Mouse (Mus musculus): ENCODE results near the gene Il15. TPM values are rescaled to one million over a fixed set of nuclear protein-coding genes. Genes with fewer than 3 reads are reported as not detected.

Gene Il15
- total RNA-seq, 2 experiments from 2014 or later = 0.51 to 1.9 TPM

GRCm38 (mm10) chr8:82388356-82388902 lies 14.6 kb downstream of the Il15 start:
- H3K27ac ChIP-seq = no peak overlapping the region
- no peak overlapping the region for H3K4me3 ChIP-seq
- no peak for DNase-seq (ENCODE audit: low spot score in 2 of 2)
- TF ChIP-seq CTCF (conservative IDR thresholded peaks at IDR 0.05) = no peak

- no peak for TF ChIP-seq CTCF (conservative IDR thresholded peaks at IDR 0.05)
- H3K4me3 ChIP-seq = no peak overlapping the region
- no peak for DNase-seq (ENCODE audit: low spot score in 2 of 2)
- no peak overlapping the region for H3K27ac ChIP-seq
These were observed 15.4 kb downstream of the Il15 start for GRCm38 (mm10) chr8:82387614-82388013.

DNA sequence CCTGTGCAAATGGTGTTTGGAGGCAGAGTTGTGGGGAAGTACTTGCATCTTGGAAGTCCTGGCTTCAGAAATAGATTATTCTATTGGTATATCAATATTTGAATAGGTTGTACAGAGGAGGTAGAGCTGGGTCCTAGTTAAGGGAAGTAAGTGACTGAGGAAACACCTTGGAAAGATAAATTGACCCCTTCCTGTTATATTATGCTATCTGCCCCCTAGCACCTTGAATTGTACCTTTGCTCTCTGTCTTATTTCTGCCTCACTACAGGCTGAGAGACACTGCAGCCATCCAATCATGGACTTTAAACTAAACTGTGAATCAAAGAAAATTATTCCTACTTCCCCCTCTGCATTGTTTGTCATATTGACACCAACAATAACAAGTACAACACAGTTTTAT lies 17.2 kb downstream of the Il15 start:
- Histone ChIP-seq H3K4me3 (no peak overlapping the region), H3K27ac (no peak overlapping the region)
- no peak for DNase-seq (ENCODE audit: low spot score in 2 of 2)
- TF ChIP-seq CTCF (conservative IDR thresholded peaks at IDR 0.05) = no peak

- H3K27ac ChIP-seq = no peak overlapping the region
These were observed 18.4 kb downstream of the Il15 start for GRCm38 (mm10) chr8:82384458-82385234.

DNA sequence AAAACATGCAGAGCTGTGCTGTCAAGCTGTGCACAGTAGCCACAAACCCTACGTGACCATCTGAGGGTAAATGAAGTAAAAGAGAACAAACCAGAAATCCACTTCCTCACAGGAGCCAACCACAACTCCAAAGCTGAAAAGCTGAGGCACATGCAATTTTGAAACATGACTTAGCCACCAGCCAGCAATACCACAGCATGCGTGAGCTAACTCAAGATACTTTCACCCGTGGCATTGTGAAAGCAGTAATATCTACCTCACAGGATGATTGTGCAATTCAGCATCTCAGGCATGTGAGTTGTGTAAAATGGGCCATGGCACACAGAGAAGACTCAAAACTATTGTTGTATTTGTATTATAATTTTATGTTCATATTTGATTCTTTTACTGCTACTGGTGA lies 19.7 kb downstream of the Il15 start:
- no peak overlapping the region for H3K27ac ChIP-seq
- DNase-seq (ENCODE audit: low spot score in 2 of 2) = no peak
- no peak for TF ChIP-seq CTCF (conservative IDR thresholded peaks at IDR 0.05)
- no peak overlapping the region for H3K4me3 ChIP-seq

More at GRCm38 (mm10) chr8:82384458-82385234, 18.4 kb downstream of the Il15 start:
- no peak overlapping the region for H3K4me3 ChIP-seq
- DNase-seq (ENCODE audit: low spot score in 2 of 2) = no peak
- TF ChIP-seq CTCF (conservative IDR thresholded peaks at IDR 0.05) = no peak

- no peak for TF ChIP-seq CTCF (conservative IDR thresholded peaks at IDR 0.05)
These were observed 20.7 kb downstream of the Il15 start for GRCm38 (mm10) chr8:82382316-82382715.

DNA sequence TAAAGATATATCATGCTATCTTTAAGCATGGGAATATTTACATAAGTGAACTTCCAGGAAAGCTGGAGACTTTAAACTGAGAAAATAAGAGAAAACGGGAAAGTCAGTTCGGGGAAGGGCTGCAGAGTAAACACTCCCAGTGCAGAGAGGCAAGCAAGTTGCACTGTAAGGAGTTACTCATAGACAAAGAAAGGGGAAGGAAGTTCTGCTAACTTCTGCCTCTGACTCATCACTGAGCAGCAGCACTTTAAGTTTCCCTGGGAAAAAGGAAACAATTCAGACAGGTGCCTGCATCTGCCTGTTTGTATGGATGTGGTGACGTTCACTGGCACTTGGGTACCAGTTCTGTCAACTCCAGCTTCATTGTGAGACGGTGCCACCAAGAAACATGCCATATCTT lies 28.6 kb downstream of the Il15 start:
- DNase-seq (ENCODE audit: low spot score in 2 of 2) = no peak
- Histone ChIP-seq H3K4me3 (no peak overlapping the region), H3K27ac (no peak overlapping the region)
- TF ChIP-seq CTCF (conservative IDR thresholded peaks at IDR 0.05) = no peak

More at GRCm38 (mm10) chr8:82382316-82382715, 20.7 kb downstream of the Il15 start:
- no peak overlapping the region for H3K27ac ChIP-seq
- H3K4me3 ChIP-seq = no peak overlapping the region
- no peak for DNase-seq (ENCODE audit: low spot score in 2 of 2)

GRCm38 (mm10) chr8:82372846-82373245 lies 30.2 kb downstream of the Il15 start:
- no peak for TF ChIP-seq CTCF (conservative IDR thresholded peaks at IDR 0.05)
- DNase-seq (ENCODE audit: low spot score in 2 of 2) = no peak
- no peak overlapping the region for H3K4me3 ChIP-seq
- no peak overlapping the region for H3K27ac ChIP-seq

GRCm38 (mm10) chr8:82370657-82371056 lies 32.4 kb downstream of the Il15 start:
- Histone ChIP-seq H3K27ac (no peak overlapping the region), H3K4me3 (no peak overlapping the region)
- TF ChIP-seq CTCF (conservative IDR thresholded peaks at IDR 0.05) = no peak
- no peak for DNase-seq (ENCODE audit: low spot score in 2 of 2)

DNA sequence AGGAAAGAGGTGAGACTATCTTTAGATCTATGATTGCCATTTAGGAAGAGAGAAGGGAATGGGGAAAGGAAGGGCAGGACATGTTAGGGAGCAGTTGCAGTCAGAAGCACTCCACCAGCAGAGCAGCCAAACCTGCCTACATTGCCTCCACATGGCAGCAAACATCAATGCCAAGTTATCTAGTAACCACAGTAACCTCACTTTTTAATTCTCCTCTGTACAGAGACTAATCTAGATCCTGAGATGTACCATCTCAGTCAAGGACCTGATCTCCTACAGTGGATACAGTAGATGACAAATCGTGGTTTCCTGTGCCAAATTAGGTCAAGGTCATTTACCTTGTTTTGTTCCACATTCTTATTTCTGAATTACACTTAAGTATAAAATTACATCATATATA lies 42.0 kb downstream of the Il15 start:
- H3K27ac ChIP-seq = no peak overlapping the region
- H3K4me3 ChIP-seq = no peak overlapping the region
- TF ChIP-seq CTCF (conservative IDR thresholded peaks at IDR 0.05) = no peak
- no peak for DNase-seq (ENCODE audit: low spot score in 2 of 2)

DNA sequence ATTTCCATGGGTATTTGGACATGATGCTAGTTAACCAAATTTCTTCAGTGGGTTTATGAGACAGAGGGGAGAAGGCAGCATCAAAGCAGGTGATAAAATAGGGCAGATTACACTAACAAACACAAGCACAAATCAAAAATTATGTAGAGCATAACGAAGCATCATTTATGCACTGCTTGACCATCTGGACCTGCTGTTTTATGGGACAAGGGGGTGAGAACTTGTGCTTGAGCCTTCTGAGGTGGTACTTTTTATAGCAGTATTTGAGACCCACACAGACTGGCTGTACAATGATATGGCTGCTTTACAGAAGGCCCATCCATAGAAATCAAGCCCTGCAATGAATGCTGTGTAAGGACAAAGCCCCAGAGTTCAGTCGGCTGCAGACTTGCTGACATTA lies 46.9 kb downstream of the Il15 start:
- DNase-seq (ENCODE audit: low spot score in 2 of 2) = no peak
- Histone ChIP-seq H3K27ac (no peak overlapping the region), H3K4me3 (no peak overlapping the region)
- TF ChIP-seq CTCF (conservative IDR thresholded peaks at IDR 0.05) = no peak

- DNase-seq (ENCODE audit: low spot score in 2 of 2) = no peak
- peak; percentile 76 for TF ChIP-seq CTCF (conservative IDR thresholded peaks at IDR 0.05)
These were observed 51.6 kb downstream of the Il15 start for GRCm38 (mm10) chr8:82351268-82351943.

DNA sequence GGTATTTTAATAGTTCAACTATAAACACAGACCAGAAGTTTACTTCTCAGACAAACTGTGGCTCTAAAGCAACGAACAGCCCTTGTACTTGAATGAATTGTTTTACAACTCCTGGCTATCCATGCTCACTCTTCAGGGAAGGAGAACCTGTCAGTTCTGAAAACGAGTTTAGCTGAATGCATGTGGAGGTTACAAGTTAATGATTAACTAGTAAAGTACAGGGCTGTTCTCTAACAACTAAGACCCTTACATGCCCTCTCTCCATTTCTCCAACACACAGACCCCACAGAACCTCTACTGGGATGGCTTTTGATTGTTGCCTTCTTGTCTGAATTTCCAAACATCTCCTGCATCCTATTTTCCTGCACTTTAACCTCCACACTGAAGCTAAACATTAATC lies 53.7 kb downstream of the Il15 start:
- no peak for DNase-seq (ENCODE audit: low spot score in 2 of 2)
- H3K27ac ChIP-seq = no peak overlapping the region
- TF ChIP-seq CTCF (conservative IDR thresholded peaks at IDR 0.05) = no peak
- no peak overlapping the region for H3K4me3 ChIP-seq

More at GRCm38 (mm10) chr8:82351268-82351943, 51.6 kb downstream of the Il15 start:
- no peak overlapping the region for H3K4me3 ChIP-seq
- no peak overlapping the region for H3K27ac ChIP-seq

Measured in layer of hippocampus, adult 2 months (tissue).